Mouse (Mus musculus) hindbrain, embryonic 12.5 days (tissue): Measurements from ENCODE around the gene St8sia2. TPM values are rescaled to one million over a fixed set of nuclear protein-coding genes. Genes with fewer than 3 reads are reported as not detected.
A peak's percentile ranks its signal among the peaks of the same experiment; 100 is the strongest.
"Not testable (repeated sequence)": the region's sequence is repeated elsewhere in the genome, so short reads cannot be mapped to it uniquely, and the experiment has no call there.

Experiments
- ATAC-seq: fragments of 200-750 bp; cut with Nextera tagmentation; 2 replicates; pipeline ENCODE4 v1.8.0; 2017; ENCODE audit warnings: moderate TSS enrichment; ENCODE audit not compliant: low FRiP score
- H3K27ac ChIP-seq: fragments of 300-500 bp; sonication (generic); 2 replicates; pipeline ENCODE4 v1.5.1; 2016; ENCODE audit warnings: mild to moderate bottlenecking
- H3K27me3 ChIP-seq: fragments of 300-500 bp; sonication (generic); 2 replicates; pipeline ENCODE4 v1.6.1; 2016; ENCODE audit warnings: mild to moderate bottlenecking
- H3K36me3 ChIP-seq: fragments of 300-500 bp; sonication (generic); 2 replicates; pipeline ENCODE4 v1.6.1; 2016; ENCODE audit warnings: mild to moderate bottlenecking
- H3K4me1 ChIP-seq: fragments of 300-500 bp; sonication (generic); 2 replicates; pipeline ENCODE4 v1.6.1; 2016
- H3K4me2 ChIP-seq: fragments of 300-500 bp; sonication (generic); replicated peaks from 2 replicates; pipeline ENCODE4 v1.6.1; 2016; ENCODE audit warnings: mild to moderate bottlenecking
- H3K4me3 ChIP-seq: fragments of 300-500 bp; sonication (generic); 2 replicates; pipeline ENCODE4 v1.5.1; 2016; ENCODE audit warnings: mild to moderate bottlenecking
- H3K9ac ChIP-seq: fragments of 300-500 bp; sonication (generic); 2 replicates; pipeline ENCODE4 v1.6.1; 2016; ENCODE audit warnings: mild to moderate bottlenecking, moderate library complexity
- H3K9me3 ChIP-seq: fragments of 300-500 bp; sonication (generic); replicated peaks from 2 replicates; pipeline ENCODE4 v1.6.1; 2016; ENCODE audit warnings: mild to moderate bottlenecking
- WGBS: fragments of 180-500 bp; shearing (Covaris S2); methylation state at CpG from one replicate; pipeline ENCODE4 v1.1.7; 2016; 5-methylcytosine and 5-hydroxymethylcytosine counted together
- polyA plus RNA-seq: library from polyadenylated mRNA; unstranded; fragments of >200 nt; fragmentation: Nextera tagmentation; extraction: Ambion mirVana; gene quantifications from 2 replicates; pipeline ENCODE4 v1.2.1, GENCODE M21; 2016

Gene St8sia2
- polyA plus RNA-seq, 1 experiment from 2014 or later, result 60.2 TPM

- no peak overlapping the region for H3K27ac ChIP-seq
- 83% methylated on average over 2 of the region's 2 CpGs for WGBS
- no peak overlapping the region for H3K9ac ChIP-seq
- H3K9me3 ChIP-seq, result no peaks in the 10 kb centered on the region
- H3K4me3 ChIP-seq, result no peak overlapping the region
- peaks cover 12% of the 10 kb centered on the region for H3K4me1 ChIP-seq
- ATAC-seq, result no peak
- peaks cover 13% of the 10 kb centered on the region; the same call in 1 of the 2 replicates for H3K27me3 ChIP-seq
- H3K36me3 ChIP-seq, result no peaks in the 10 kb centered on the region
- no peak overlapping the region for H3K4me2 ChIP-seq
These were observed 3.1 kb upstream of the St8sia2 start for GRCm38 (mm10) chr7:74016613-74017012.

GRCm38 (mm10) chr7:74012858-74013600 is 461 bp downstream of the St8sia2 start:
- WGBS, result under 1% methylated on average over 69 of the region's 70 CpGs

GRCm38 (mm10) chr7:74011976-74012857 is 1.3 kb downstream of the St8sia2 start:
- 3% methylated on average over 43 of the region's 43 CpGs for WGBS
- H3K4me1 ChIP-seq, result peaks cover 53% of the 10 kb centered on the region
- H3K4me3 ChIP-seq, result peak overlapping the region; percentile 89
- no peaks in the 10 kb centered on the region for H3K36me3 ChIP-seq
- no peaks in the 10 kb centered on the region for H3K9me3 ChIP-seq
- peak overlapping the region; percentile 97 for H3K9ac ChIP-seq
- H3K27me3 ChIP-seq, result peaks cover 9% of the 10 kb centered on the region; the same call in 1 of the 2 replicates
- H3K4me2 ChIP-seq, result peak overlapping the region; percentile 76
- H3K27ac ChIP-seq, result peak overlapping the region; percentile 97
- ATAC-seq, result peak; percentile 46

More at GRCm38 (mm10) chr7:74012858-74013600, 461 bp downstream of the St8sia2 start:
- H3K36me3 ChIP-seq, result no peaks in the 10 kb centered on the region
- ATAC-seq, result peak; percentile 63
- peak overlapping the region; percentile 89 for H3K4me3 ChIP-seq
- peaks cover 9% of the 10 kb centered on the region; the same call in 1 of the 2 replicates for H3K27me3 ChIP-seq
- H3K4me2 ChIP-seq, result peak overlapping the region; percentile 76
- peak overlapping the region; percentile 97 for H3K9ac ChIP-seq
- H3K27ac ChIP-seq, result peak overlapping the region; percentile 97
- no peaks in the 10 kb centered on the region for H3K9me3 ChIP-seq
- peaks cover 45% of the 10 kb centered on the region for H3K4me1 ChIP-seq

- Histone ChIP-seq H3K9ac (no peak overlapping the region), H3K36me3 (peaks cover 4% of the 10 kb centered on the region; the same call in 1 of the 2 replicates), H3K4me3 (no peak overlapping the region), H3K27me3 (no peaks in the 10 kb centered on the region), H3K27ac (no peak overlapping the region), H3K4me2 (no peak overlapping the region), H3K9me3 (no peaks in the 10 kb centered on the region), H3K4me1 (peaks cover 77% of the 10 kb centered on the region)
- ATAC-seq, result no peak
- WGBS, result 41% methylated on average over 7 of the region's 7 CpGs
These were observed 4.4 kb downstream of the St8sia2 start for GRCm38 (mm10) chr7:74008946-74009542.

- Histone ChIP-seq H3K9ac (peak overlapping the region; percentile 8), H3K9me3 (no peaks in the 10 kb centered on the region), H3K4me1 (peaks cover 78% of the 10 kb centered on the region), H3K4me3 (no peak overlapping the region), H3K27ac (peak overlapping the region; percentile 90), H3K4me2 (peak overlapping the region; percentile 38), H3K27me3 (no peaks in the 10 kb centered on the region), H3K36me3 (peaks cover 4% of the 10 kb centered on the region; the same call in 1 of the 2 replicates)
- peak; percentile 80 for ATAC-seq
- WGBS, result 7% methylated on average over 9 of the region's 9 CpGs
These were observed 6.6 kb downstream of the St8sia2 start for GRCm38 (mm10) chr7:74006775-74007371.

- Histone ChIP-seq H3K9ac (peak overlapping the region; percentile 8), H3K4me2 (peak overlapping the region; percentile 38)
These were observed 7.1 kb downstream of the St8sia2 start for GRCm38 (mm10) chr7:74006364-74006763.

GRCm38 (mm10) chr7:74000743-74001510 is 12.6 kb downstream of the St8sia2 start:
- Histone ChIP-seq H3K4me3 (no peak overlapping the region), H3K27ac (no peak overlapping the region), H3K9me3 (no peaks in the 10 kb centered on the region), H3K4me1 (peaks cover 29% of the 10 kb centered on the region), H3K9ac (no peak overlapping the region), H3K27me3 (no peaks in the 10 kb centered on the region), H3K4me2 (no peak overlapping the region), H3K36me3 (peaks cover 13% of the 10 kb centered on the region)
- ATAC-seq, result no peak
- whole genome bisulfite sequencing, result 89% methylated on average over 12 of the region's 12 CpGs

More at GRCm38 (mm10) chr7:74006364-74006763, 7.1 kb downstream of the St8sia2 start:
- Histone ChIP-seq H3K9me3 (no peaks in the 10 kb centered on the region), H3K4me3 (no peak overlapping the region), H3K27ac (peak overlapping the region; percentile 90), H3K4me1 (peaks cover 76% of the 10 kb centered on the region), H3K27me3 (no peaks in the 10 kb centered on the region), H3K36me3 (peaks cover 4% of the 10 kb centered on the region; the same call in 1 of the 2 replicates)
- ATAC-seq, result 0 out of 2 replicates have a peak, but pooled peaks have one; percentile 19
- 5% methylated on average over 1 of the region's 1 CpGs for WGBS

- no peak for ATAC-seq
- 91% methylated on average over 2 of the region's 2 CpGs for WGBS
These were observed 24.1 kb downstream of the St8sia2 start for GRCm38 (mm10) chr7:73989366-73989765.

GRCm38 (mm10) chr7:73972157-73972556 is 41.3 kb downstream of the St8sia2 start:
- H3K4me2 ChIP-seq, H3K4me3 ChIP-seq, H3K4me1 ChIP-seq, H3K27me3 ChIP-seq, H3K27ac ChIP-seq, H3K9me3 ChIP-seq, H3K9ac ChIP-seq, ATAC-seq: not testable (repeated sequence)
- WGBS, result 76% methylated on average over 5 of the region's 5 CpGs
- peaks cover 55% of the 10 kb centered on the region for H3K36me3 ChIP-seq

More at GRCm38 (mm10) chr7:73989366-73989765, 24.1 kb downstream of the St8sia2 start:
- Histone ChIP-seq H3K27me3 (no peaks in the 10 kb centered on the region), H3K36me3 (peaks cover 7% of the 10 kb centered on the region; the same call in 1 of the 2 replicates), H3K9me3 (no peaks in the 10 kb centered on the region), H3K4me2 (no peak overlapping the region), H3K9ac (no peak overlapping the region), H3K4me1 (peaks cover 4% of the 10 kb centered on the region), H3K27ac (no peak overlapping the region), H3K4me3 (no peak overlapping the region)

- H3K4me3 ChIP-seq, result no peak overlapping the region
- no peak overlapping the region for H3K9ac ChIP-seq
- WGBS, result 90% methylated on average over 3 of the region's 3 CpGs
- no peak overlapping the region for H3K27ac ChIP-seq
- no peak overlapping the region for H3K4me2 ChIP-seq
- no peaks in the 10 kb centered on the region for H3K4me1 ChIP-seq
- H3K27me3 ChIP-seq, result no peaks in the 10 kb centered on the region
- H3K36me3 ChIP-seq, result peaks cover 83% of the 10 kb centered on the region
- no peaks in the 10 kb centered on the region for H3K9me3 ChIP-seq
- no peak for ATAC-seq
These were observed 48.3 kb downstream of the St8sia2 start for GRCm38 (mm10) chr7:73965164-73965563.

- Histone ChIP-seq H3K36me3 (peaks cover 91% of the 10 kb centered on the region), H3K4me2 (no peak overlapping the region), H3K9ac (no peak overlapping the region), H3K9me3 (no peaks in the 10 kb centered on the region), H3K4me3 (no peak overlapping the region), H3K27ac (no peak overlapping the region), H3K27me3 (no peaks in the 10 kb centered on the region), H3K4me1 (no peaks in the 10 kb centered on the region)
- 86% methylated on average over 5 of the region's 5 CpGs for WGBS
- no peak for ATAC-seq
These were observed 51.1 kb downstream of the St8sia2 start for GRCm38 (mm10) chr7:73962431-73962830.
